Mouse (Mus musculus) forebrain, embryonic 16.5 days (tissue): ENCODE results near the gene Evx2. TPM values are rescaled to one million over a fixed set of nuclear protein-coding genes. Genes with fewer than 3 reads are reported as not detected.

Experiments
- ATAC-seq: fragments of 200-750 bp; cut with Nextera tagmentation; 2 replicates; pipeline ENCODE4 v1.8.0; 2017; ENCODE audit warnings: mild to moderate bottlenecking, moderate library complexity
- H3K27ac ChIP-seq: fragments of 300-500 bp; sonication (generic); 2 replicates; pipeline ENCODE4 v1.5.1; 2014; ENCODE audit warnings: low read length, control low read depth
- H3K27me3 ChIP-seq: fragments of 300-500 bp; sonication (generic); replicated peaks from 2 replicates; pipeline ENCODE4 v1.6.1; 2014; ENCODE audit warnings: low read length; ENCODE audit not compliant: control insufficient read depth, insufficient read depth
- H3K36me3 ChIP-seq: fragments of 300-500 bp; sonication (generic); 2 replicates; pipeline ENCODE4 v1.6.1; 2014; ENCODE audit not compliant: control insufficient read depth, insufficient read depth
- H3K4me1 ChIP-seq: fragments of 300-500 bp; sonication (generic); replicated peaks from 2 replicates; pipeline ENCODE4 v1.6.1; 2014; ENCODE audit warnings: low read length; ENCODE audit not compliant: control insufficient read depth, insufficient read depth
- H3K4me2 ChIP-seq: fragments of 300-500 bp; sonication (generic); 2 replicates; pipeline ENCODE4 v1.6.1; 2014; ENCODE audit warnings: mild to moderate bottlenecking, low read length, control low read depth
- H3K4me3 ChIP-seq: fragments of 300-500 bp; sonication (generic); replicated peaks from 2 replicates; pipeline ENCODE4 v1.5.1; 2014; ENCODE audit warnings: mild to moderate bottlenecking, low read length, control low read depth
- H3K9ac ChIP-seq: fragments of 300-500 bp; sonication (generic); replicated peaks from 2 replicates; pipeline ENCODE4 v1.6.1; 2014; ENCODE audit warnings: low read depth, low read length, control low read depth
- H3K9me3 ChIP-seq: fragments of 300-500 bp; sonication (generic); 2 replicates; pipeline ENCODE4 v1.6.1; 2016; ENCODE audit warnings: low read length; ENCODE audit not compliant: control insufficient read depth
- WGBS: fragments of 180-500 bp; shearing (Covaris S2); extraction: QIAGEN DNeasy Blood & Tissue Kit; methylation state at CpG from one replicate; pipeline ENCODE4 v1.1.7; 2014; 5-methylcytosine and 5-hydroxymethylcytosine counted together
- microRNA-seq: library from miRNA; unstranded; fragments of <30 nt; microRNA quantifications from one replicate; pipeline ENCODE4, GENCODE M21; 2017
- polyA plus RNA-seq: library from polyadenylated mRNA; unstranded; fragments of >200 nt; fragmentation: Nextera tagmentation; extraction: Ambion mirVana; gene quantifications from 2 replicates; pipeline ENCODE4 v1.2.1, GENCODE M21; 2015

The Evx2 gene
- polyA plus RNA-seq, 1 experiment from 2014 or later = not detected

DNA sequence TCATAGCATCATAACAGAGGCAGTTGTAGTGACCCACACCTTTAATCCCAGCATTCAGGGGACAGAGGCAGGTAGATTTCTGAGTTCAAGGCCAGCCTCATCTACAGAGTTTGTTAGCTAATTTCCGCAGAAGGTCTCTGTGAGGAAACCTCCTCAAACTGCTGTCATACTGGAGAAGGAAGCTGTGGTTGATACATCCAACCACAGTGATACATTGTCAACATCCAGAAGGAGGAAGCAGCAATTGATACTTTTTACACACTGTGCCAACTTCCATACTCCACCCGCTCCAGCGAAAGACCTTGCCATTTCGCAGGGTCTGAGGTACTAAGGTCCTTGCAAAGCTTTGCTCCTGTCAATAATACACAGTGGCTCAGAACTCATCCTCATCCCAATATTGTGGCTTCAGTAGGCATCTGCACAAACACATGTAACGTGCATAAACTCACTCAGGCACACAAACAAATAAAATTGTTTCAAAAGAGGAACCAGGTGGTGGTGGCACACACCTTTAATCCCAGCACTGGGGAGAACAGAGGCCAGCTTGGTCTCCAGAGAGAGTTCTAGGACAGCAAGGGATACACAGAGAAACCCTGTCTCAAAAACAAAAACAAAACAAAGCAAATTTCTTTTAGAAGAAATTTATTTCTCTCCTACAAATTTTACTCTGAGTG lies 53.1 kb downstream of the Evx2 start:
- H3K4me2 ChIP-seq = no peak overlapping the region
- no peak overlapping the region for H3K27ac ChIP-seq
- no peaks in the 10 kb centered on the region for H3K9me3 ChIP-seq
- ATAC-seq = no peak
- H3K9ac ChIP-seq = no peak overlapping the region
- no peaks in the 10 kb centered on the region for H3K36me3 ChIP-seq
- no peak overlapping the region for H3K4me3 ChIP-seq
- 0 out of 2 replicates have a peak, but pooled peaks cover 2% of the 10 kb centered on the region for H3K27me3 ChIP-seq
- WGBS = 85% methylated on average over 5 of the region's 5 CpGs
- H3K4me1 ChIP-seq = no peaks in the 10 kb centered on the region

DNA sequence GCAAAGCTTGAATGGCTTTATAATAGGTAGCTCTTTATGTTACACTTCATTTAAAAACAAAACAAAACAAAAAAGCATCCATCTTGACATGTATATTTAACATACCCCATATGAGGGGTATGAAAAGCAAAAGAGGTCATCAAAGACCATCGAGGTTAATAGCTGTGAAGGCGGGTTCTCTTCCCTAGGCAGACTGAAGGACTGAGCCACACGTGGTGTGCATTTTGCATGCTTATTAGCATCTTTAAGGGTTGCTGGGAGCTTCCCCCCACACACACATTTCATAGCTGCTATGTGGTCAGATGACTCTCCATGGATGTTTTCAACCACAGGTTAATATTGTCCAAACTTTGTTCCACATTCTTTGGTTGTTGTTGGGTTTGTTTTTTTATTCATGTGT lies 55.3 kb downstream of the Evx2 start:
- Histone ChIP-seq H3K4me2 (no peak overlapping the region), H3K4me3 (no peak overlapping the region), H3K9me3 (no peaks in the 10 kb centered on the region), H3K27ac (no peak overlapping the region), H3K4me1 (no peaks in the 10 kb centered on the region), H3K9ac (no peak overlapping the region), H3K36me3 (no peaks in the 10 kb centered on the region), H3K27me3 (0 out of 2 replicates have a peak, but pooled peaks cover 2% of the 10 kb centered on the region)
- 46% methylated on average over 3 of the region's 3 CpGs for WGBS
- no peak for ATAC-seq

Small RNAs within 50 kb of the gene (microRNA-seq; reads per million reads assigned to microRNA genes)
- gene Gm44463 = not detected

Other genes with a start within 250 kb of the Evx2 start
- gene Lnpk, start 80.1 kb downstream of the Evx2 start, polyA plus RNA-seq = 50.1 and 53.4 TPM in 2 replicates
- 0.10 TPM in 1 of 2 replicates, not detected in the other for gene Hoxd13, start 8.8 kb upstream of the Evx2 start, polyA plus RNA-seq
- gene Hoxd12, start 15.5 kb upstream of the Evx2 start, polyA plus RNA-seq = not detected in 2 replicates
- gene Hoxd11, start 20.0 kb upstream of the Evx2 start, polyA plus RNA-seq = not detected in 2 replicates
- not detected in 2 replicates for gene Hoxd10, start 32.4 kb upstream of the Evx2 start, polyA plus RNA-seq
- gene Hoxd9, start 38.2 kb upstream of the Evx2 start, polyA plus RNA-seq = not detected in 2 replicates
- not detected in 2 replicates for gene Hoxd8, start 45.1 kb upstream of the Evx2 start, polyA plus RNA-seq
- not detected in 2 replicates for gene Hoxd3, start 52.4 kb upstream of the Evx2 start, polyA plus RNA-seq
- not detected in 2 replicates for gene Hoxd4, start 52.4 kb upstream of the Evx2 start, polyA plus RNA-seq
- not detected in 2 replicates for gene Gm28230, start 67.2 kb upstream of the Evx2 start, polyA plus RNA-seq
- gene Hoxd1, start 103.4 kb upstream of the Evx2 start, polyA plus RNA-seq = not detected in 2 replicates
- 125 and 135 TPM in 2 replicates for gene Mtx2, start 166.2 kb upstream of the Evx2 start, polyA plus RNA-seq